Mouse (Mus musculus) megakaryocyte, embryonic 14.5 days (primary cell): ENCODE results near the gene Drg1. TPM values are rescaled to one million over a fixed set of nuclear protein-coding genes. Genes with fewer than 3 reads are reported as not detected.
"Not testable (repeated sequence)": the region's sequence is repeated elsewhere in the genome, so short reads cannot be mapped to it uniquely, and the experiment has no call there.

ENCODE experiments used
- H3K27me3 ChIP-seq: replicated peaks from 2 replicates; pipeline ENCODE3; 2012; ENCODE audit warnings: inconsistent platforms
- H3K36me3 ChIP-seq: replicated peaks from 2 replicates; pipeline ENCODE3; 2012; ENCODE audit warnings: low read length, inconsistent platforms, mixed read lengths
- H3K4me1 ChIP-seq: 2 replicates; pipeline ENCODE4 v1.6.1; 2012; ENCODE audit warnings: inconsistent platforms
- H3K4me3 ChIP-seq: replicated peaks from 2 replicates; pipeline ENCODE3; 2012; ENCODE audit warnings: moderate library complexity, mild to moderate bottlenecking, inconsistent platforms
- H3K9me3 ChIP-seq: 2 replicates; pipeline ENCODE4 v1.6.1; 2012; ENCODE audit warnings: inconsistent platforms
- polyA plus RNA-seq: library from polyadenylated mRNA; stranded (reverse); fragments of >175 nt; gene quantifications from 2 replicates; pipeline ENCODE4 v1.2.3, GENCODE M21; 2012; ENCODE audit warnings: low replicate concordance; ENCODE audit not compliant: insufficient read depth

Gene Drg1
- polyA plus RNA-seq, 1 experiment, result 55.7 TPM

GRCm38 (mm10) chr11:3145359-3146165, 120.7 kb downstream of the Drg1 start:
- not testable (repeated sequence) for H3K4me1 ChIP-seq, H3K27me3 ChIP-seq, H3K36me3 ChIP-seq, H3K4me3 ChIP-seq, H3K9me3 ChIP-seq

GRCm38 (mm10) chr11:3143984-3144383, 122.2 kb downstream of the Drg1 start:
- H3K4me3 ChIP-seq, H3K4me1 ChIP-seq, H3K27me3 ChIP-seq, H3K36me3 ChIP-seq, H3K9me3 ChIP-seq: not testable (repeated sequence)

GRCm38 (mm10) chr11:3142413-3142812, 123.8 kb downstream of the Drg1 start:
- H3K27me3 ChIP-seq, H3K36me3 ChIP-seq, H3K4me1 ChIP-seq, H3K4me3 ChIP-seq, H3K9me3 ChIP-seq: not testable (repeated sequence)

GRCm38 (mm10) chr11:3140967-3141535, 125.2 kb downstream of the Drg1 start:
- H3K4me1 ChIP-seq, H3K9me3 ChIP-seq, H3K27me3 ChIP-seq, H3K4me3 ChIP-seq, H3K36me3 ChIP-seq: not testable (repeated sequence)

DNA sequence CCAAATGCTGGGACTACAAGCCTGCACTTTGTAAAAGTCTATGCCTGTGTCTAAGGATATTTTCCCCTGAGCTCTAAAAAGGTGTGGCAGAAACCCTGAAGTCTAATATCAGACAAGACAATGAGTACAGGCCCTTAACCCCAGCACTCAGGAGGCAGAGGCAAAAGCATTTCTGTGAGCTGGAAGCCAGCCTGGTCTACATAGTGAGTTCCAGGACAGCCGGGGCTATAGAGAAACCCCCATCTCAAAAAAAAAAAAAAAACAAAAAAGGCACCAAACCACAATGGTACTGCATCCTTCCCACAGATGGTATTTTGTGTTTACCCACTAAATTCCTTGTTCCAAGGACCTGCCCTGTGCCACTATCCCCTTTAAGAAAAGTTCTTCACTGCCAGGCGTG, 127.9 kb downstream of the Drg1 start:
- H3K36me3 ChIP-seq, H3K4me3 ChIP-seq, H3K9me3 ChIP-seq, H3K4me1 ChIP-seq, H3K27me3 ChIP-seq: not testable (repeated sequence)

Other genes starting within 250 kb of the Drg1 start
- 13.3 and 37.5 TPM in 2 replicates for gene Sfi1, start 73.0 kb downstream of the Drg1 start, polyA plus RNA-seq
- 9.4 and 21.7 TPM in 2 replicates for gene Eif4enif1, start 64.0 kb downstream of the Drg1 start, polyA plus RNA-seq
- 79.0 and 88.1 TPM in 2 replicates for gene Patz1, start 22.5 kb upstream of the Drg1 start, polyA plus RNA-seq
- gene Pik3ip1, start 64.0 kb upstream of the Drg1 start, polyA plus RNA-seq, result 17.8 and 33.7 TPM in 2 replicates
- 16.4 and 34.1 TPM in 2 replicates for gene Limk2, start 142.8 kb upstream of the Drg1 start, polyA plus RNA-seq
- gene Rnf185, start 185.9 kb upstream of the Drg1 start, polyA plus RNA-seq, result 1.8 TPM in 1 of 2 replicates, not detected in the other
- 0.11 TPM in 1 of 2 replicates, not detected in the other for gene Pla2g3, start 221.9 kb upstream of the Drg1 start, polyA plus RNA-seq
- gene Inpp5j, start 238.4 kb upstream of the Drg1 start, polyA plus RNA-seq, result 4.1 and 7.0 TPM in 2 replicates
- gene Selenom, start 248.3 kb upstream of the Drg1 start, polyA plus RNA-seq, result 262 and 336 TPM in 2 replicates